Mouse (Mus musculus) thymus, adult 2 months (tissue): ENCODE results near the gene Prmt2.

Experiments used
- CTCF ChIP-seq: fragments of 200-500 bp; IDR thresholded peaks from 2 replicates; pipeline ENCODE4 v1.5.1; 2012; ENCODE audit warnings: mild to moderate bottlenecking, control low read depth, low read length, moderate library complexity, borderline replicate concordance; ENCODE audit not compliant: control insufficient read depth, poor library complexity, insufficient read depth; ENCODE audit errors: extremely low read depth
- POLR2A ChIP-seq: fragments of 200-500 bp; IDR thresholded peaks from 2 replicates; pipeline ENCODE4 v1.6.1; 2012; ENCODE audit warnings: mild to moderate bottlenecking, low read length, control low read depth, moderate library complexity; ENCODE audit not compliant: control insufficient read depth, poor library complexity, insufficient read depth; ENCODE audit errors: extremely low read depth

- TF ChIP-seq CTCF, result peak; percentile 57; the same call in 1 of the 2 replicates
- TF ChIP-seq POLR2A, result no peak; the same call in 1 of the 2 replicates
Observed at GRCm38 (mm10) chr10:76237341-76238225, at the start of gene Prmt2.
